In genomic region chr13:44501777-44502321, GRCm38 (mm10) we compare ENCODE assay signal across 9 mouse cellular contexts.
DNase-seq lines count a peak whose midpoint lies in the region; ATAC-seq and TF ChIP-seq lines count a peak whose summit lies in the region.
"Had no signal": no experiment of that assay in that cellular context is flagged by ENCODE, and none has a peak within 500 bp of the region (broad histone marks: within the 10 kb centered on the region; RNA-seq: fewer than 3 reads in every experiment).

No protein-coding gene starts in this region.

- peaks cover 28% of the 10 kb centered on the region for H3K4me1 ChIP-seq in kidney, embryonic 16.5 days (ENCODE audit: insufficient read depth, low read length)
- H3K4me1 ChIP-seq in heart, postnatal 0 days (ENCODE audit: control insufficient read depth, insufficient read depth): peaks cover 18% of the 10 kb centered on the region

- no peak overlapping the region for H3K27ac ChIP-seq in kidney, embryonic 16.5 days (ENCODE audit: low read length)
- H3K27ac ChIP-seq in heart, postnatal 0 days (ENCODE audit: low read depth): peak overlapping the region; percentile 60
- H3K27ac ChIP-seq: limb, embryonic 12.5 days had no signal

- no peak overlapping the region for H3K9ac ChIP-seq in kidney, embryonic 16.5 days (replicated peaks; ENCODE audit: low read length)
- H3K9ac ChIP-seq in heart, postnatal 0 days (replicated peaks; ENCODE audit: low read depth, low read length): no peak overlapping the region
- H3K9ac ChIP-seq: limb, embryonic 12.5 days had no signal

- peak; percentile 59; the same call in 1 of the 2 replicates for TF ChIP-seq EP300 in heart, postnatal 0 days (IDR thresholded peaks at IDR 0.05; ENCODE audit: low read depth)

- H3K36me3 ChIP-seq in kidney, embryonic 16.5 days (ENCODE audit: insufficient read depth, low read length): no peaks in the 10 kb centered on the region
- H3K36me3 ChIP-seq in heart, postnatal 0 days (replicated peaks; ENCODE audit: control insufficient read depth, insufficient read depth, low read length): no peaks in the 10 kb centered on the region
- H3K36me3 ChIP-seq: limb, embryonic 12.5 days had no signal

- H3K4me3 ChIP-seq in kidney, embryonic 16.5 days (ENCODE audit: low read length): no peak overlapping the region
- no peak overlapping the region for H3K4me3 ChIP-seq in heart, postnatal 0 days (ENCODE audit: low read depth, low read length)
- H3K4me3 ChIP-seq: limb, embryonic 12.5 days had no signal

- no peaks in the 10 kb centered on the region for H3K27me3 ChIP-seq in kidney, embryonic 16.5 days (ENCODE audit: insufficient read depth, low read length)
- no peaks in the 10 kb centered on the region for H3K27me3 ChIP-seq in heart, postnatal 0 days (ENCODE audit: control insufficient read depth, insufficient read depth, low read length)

- no peak for TF ChIP-seq CTCF in heart, postnatal 0 days (IDR thresholded peaks at IDR 0.05; ENCODE audit: low read depth)

- H3K4me2 ChIP-seq in kidney, embryonic 16.5 days (replicated peaks; ENCODE audit: low read depth, low read length): no peak overlapping the region
- H3K4me2 ChIP-seq in heart, postnatal 0 days (ENCODE audit: low read depth, low read length): no peak overlapping the region
- H3K4me2 ChIP-seq: limb, embryonic 12.5 days had no signal

- DNase-seq in kidney, adult 18-20 months: no peak
- DNase-seq in c-Kit-positive CD71-positive TER-119-negative erythroid progenitor cells, embryonic 14.5 days (ENCODE audit: low read depth): peak; percentile 4
- DNase-seq in heart, postnatal 0 days (ENCODE audit: low spot score): peak; percentile 86
- peak; percentile 52 to 74 for DNase-seq in lung, postnatal 4 days
- no peak for DNase-seq in layer of hippocampus, adult 9-10 months (ENCODE audit: low spot score)
- no peak for DNase-seq in ovary, postnatal 36 days (ENCODE audit: low spot score)

- 47% methylated on average over 5 of the region's 5 CpGs for WGBS in kidney, embryonic 16.5 days
- WGBS in heart, postnatal 0 days: 52% methylated on average over 5 of the region's 5 CpGs

- H3K9me3 ChIP-seq in kidney, embryonic 16.5 days (ENCODE audit: low read length): no peaks in the 10 kb centered on the region
- no peaks in the 10 kb centered on the region for H3K9me3 ChIP-seq in heart, postnatal 0 days (replicated peaks; ENCODE audit: control insufficient read depth, low read length)
- H3K9me3 ChIP-seq: limb, embryonic 12.5 days had no signal

- peak; percentile 71 for ATAC-seq in kidney, embryonic 16.5 days (ENCODE audit: low FRiP score, low TSS enrichment)
- ATAC-seq in heart, postnatal 0 days (ENCODE audit: insufficient read depth, low read depth): peak; percentile 92
- no peak for ATAC-seq in erythroid progenitor cell, adult 5-6 weeks (replicated peaks; ENCODE audit: low FRiP score, poor library complexity, severe bottlenecking)

Comparison
In these comparisons a context has a peak if more than half of its experiments do, and no peak if none do; other contexts are left out.
1. DNase-seq: peak in c-Kit-positive CD71-positive TER-119-negative erythroid progenitor cells, embryonic 14.5 days (single experiment), heart, postnatal 0 days (single experiment) and lung, postnatal 4 days (2 of 2); none in kidney, adult 18-20 months (single experiment), layer of hippocampus, adult 9-10 months (single experiment) and ovary, postnatal 36 days (single experiment).